Mouse (Mus musculus): ENCODE measurements around the gene Il3. TPM values are rescaled to one million over a fixed set of nuclear protein-coding genes. Genes with fewer than 3 reads are reported as not detected.

The Il3 gene
- polyA plus RNA-seq (2014; fragmentation: Illumina TruSeq; extraction: RNeasy Lipid Tissue Mini Kit (QIAGEN cat#74804); ENCODE audit: low read depth, low replicate concordance): not detected

GRCm38 (mm10) chr11:54267177-54267576 is at the start of gene Il3:
Gene Il3 (minus strand): TSS chr11:54267277.

GRCm38 (mm10) chr11:54303728-54304470 is 36.8 kb upstream of the Il3 start, which contains the start of gene Acsl6:
Gene Acsl6 (plus strand): TSS chr11:54303798.

GRCm38 (mm10) chr11:54248940-54249717 is 17.9 kb downstream of the Il3 start, which contains the start of gene Csf2:
Gene Csf2 (minus strand): TSS chr11:54249667.

Other genes starting within 250 kb of the Il3 start
- 3.2 TPM for gene Slc22a4, start 239.2 kb downstream of the Il3 start, polyA plus RNA-seq (2014; fragmentation: Illumina TruSeq; extraction: RNeasy Lipid Tissue Mini Kit (QIAGEN cat#74804); ENCODE audit: low read depth, low replicate concordance)
- gene Pdlim4, start 198.3 kb downstream of the Il3 start, polyA plus RNA-seq (2014; fragmentation: Illumina TruSeq; extraction: RNeasy Lipid Tissue Mini Kit (QIAGEN cat#74804); ENCODE audit: low read depth, low replicate concordance): not detected
- 4.4 TPM for gene P4ha2, start 167.2 kb downstream of the Il3 start, polyA plus RNA-seq (2014; fragmentation: Illumina TruSeq; extraction: RNeasy Lipid Tissue Mini Kit (QIAGEN cat#74804); ENCODE audit: low read depth, low replicate concordance)
- gene Csf2, start 17.6 kb downstream of the Il3 start, polyA plus RNA-seq (2014; fragmentation: Illumina TruSeq; extraction: RNeasy Lipid Tissue Mini Kit (QIAGEN cat#74804); ENCODE audit: low read depth, low replicate concordance): not detected
- gene Acsl6, start 36.5 kb upstream of the Il3 start, polyA plus RNA-seq (2014; fragmentation: Illumina TruSeq; extraction: RNeasy Lipid Tissue Mini Kit (QIAGEN cat#74804); ENCODE audit: low read depth, low replicate concordance): 6.9 TPM
- gene Meikin, start 103.4 kb upstream of the Il3 start, polyA plus RNA-seq (2014; fragmentation: Illumina TruSeq; extraction: RNeasy Lipid Tissue Mini Kit (QIAGEN cat#74804); ENCODE audit: low read depth, low replicate concordance): not detected
- 82.0 TPM for gene Fnip1, start 170.9 kb upstream of the Il3 start, polyA plus RNA-seq (2014; fragmentation: Illumina TruSeq; extraction: RNeasy Lipid Tissue Mini Kit (QIAGEN cat#74804); ENCODE audit: low read depth, low replicate concordance)